Mouse (Mus musculus) gastrocnemius, postnatal 4 days (tissue): ENCODE data around the gene Inafm2. TPM values are rescaled to one million over a fixed set of nuclear protein-coding genes. Genes with fewer than 3 reads are reported as not detected.

Experiments used
- DNase-seq, 2 experiments: peaks; one replicate each; pipeline ENCODE4 v3.0.0; 2021 to 2022; ENCODE audit warnings: low spot score in 2 of 2, mixed read lengths in 2 of 2
- total RNA-seq, 2 experiments: library from RNA; stranded (reverse); gene quantifications; 2 replicates each; pipeline ENCODE4 v1.2.3; 2021

Gene Inafm2
- total RNA-seq, 2 experiments from 2014 or later = 9.5 to 11.5 TPM

DNA sequence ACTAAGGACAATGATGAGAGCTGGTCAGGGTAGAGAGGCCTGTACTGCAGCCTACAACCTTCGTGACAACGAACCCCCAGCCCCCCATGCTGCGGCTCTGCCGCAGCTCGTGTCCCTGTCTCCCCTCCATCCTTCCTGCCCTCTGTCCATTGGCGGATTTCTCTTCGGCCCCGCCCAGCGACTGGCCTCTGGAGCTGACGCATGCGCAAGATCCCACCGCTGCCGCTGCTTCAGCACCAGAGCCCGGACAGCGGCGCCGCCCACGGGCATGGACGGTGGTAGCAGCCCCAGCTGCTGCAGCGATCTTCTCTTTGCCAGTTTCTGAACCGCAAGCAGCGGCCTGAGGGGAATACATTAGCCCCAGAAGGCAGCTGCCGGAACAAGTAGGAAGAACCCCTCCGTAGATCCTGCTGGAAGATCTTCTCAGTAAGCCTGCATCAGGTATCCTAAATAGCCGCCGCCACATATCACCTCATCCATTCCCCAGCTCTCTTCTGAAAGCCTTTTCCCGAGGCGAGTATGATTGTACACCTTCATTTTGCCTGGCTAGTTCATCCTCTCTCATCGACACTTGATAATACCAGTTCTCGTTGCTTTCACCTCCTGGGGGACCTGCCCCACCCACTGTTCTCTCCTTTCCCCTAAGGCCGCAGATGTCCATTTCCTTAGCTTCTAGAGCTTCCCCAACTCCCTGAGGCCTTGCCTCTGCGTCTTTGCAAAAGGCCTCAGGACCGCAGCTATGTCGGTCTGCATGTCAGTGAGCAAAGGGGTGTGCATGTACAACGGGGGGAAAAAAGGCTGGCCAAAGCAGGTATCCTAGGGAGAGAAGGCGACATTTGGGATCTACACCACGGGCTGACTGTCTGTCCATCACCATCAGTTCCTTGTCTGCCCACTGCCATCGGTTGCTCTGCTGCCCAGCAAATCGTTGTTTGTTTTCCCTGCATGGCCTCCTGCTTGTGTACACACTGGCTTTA is 34.2 kb downstream of the Inafm2 start, which contains the start of gene Disp2:
Disp2 (plus strand) TSS at position 216 of the 977 bp plus-strand sequence.
- peak; percentile 86 to 92 for DNase-seq

DNA sequence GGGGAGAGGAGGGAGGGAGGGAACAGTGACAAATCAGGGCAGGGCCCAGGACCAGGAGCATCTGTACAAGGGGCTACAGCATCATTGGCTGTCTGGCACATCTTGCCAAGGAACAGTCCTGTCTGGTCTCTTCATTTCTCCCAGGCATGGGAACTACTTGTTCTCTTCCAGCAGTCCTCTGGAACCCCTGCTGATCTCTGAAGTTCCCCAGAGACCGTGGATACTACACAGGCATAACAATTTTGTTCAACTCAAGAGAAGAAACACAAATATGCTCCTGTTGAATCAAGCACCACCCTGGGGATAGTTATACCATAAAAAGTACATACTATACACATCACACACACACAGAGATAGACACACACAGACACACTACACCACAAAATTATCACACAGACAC is 35.6 kb downstream of the Inafm2 start:
- DNase-seq = no peak

DNA sequence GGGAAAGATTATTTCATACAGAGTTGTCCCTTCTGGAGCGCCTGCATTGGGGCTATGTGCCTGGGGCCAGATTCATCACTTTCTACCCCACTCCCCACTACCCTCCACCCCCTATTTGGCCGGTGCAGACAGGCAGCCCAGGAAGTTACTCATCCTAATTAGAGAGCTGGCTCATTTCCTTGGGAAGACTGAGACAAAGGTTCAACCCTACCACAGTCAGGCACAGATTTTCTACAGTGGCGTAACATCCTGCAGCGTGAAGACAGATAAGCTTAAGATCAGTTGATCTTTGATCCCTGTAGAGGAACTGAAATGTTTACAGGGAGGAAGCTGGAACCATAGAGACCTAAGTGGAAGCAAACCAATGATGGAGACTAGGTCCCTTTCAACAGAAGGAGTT is 36.7 kb downstream of the Inafm2 start:
- no peak for DNase-seq

DNA sequence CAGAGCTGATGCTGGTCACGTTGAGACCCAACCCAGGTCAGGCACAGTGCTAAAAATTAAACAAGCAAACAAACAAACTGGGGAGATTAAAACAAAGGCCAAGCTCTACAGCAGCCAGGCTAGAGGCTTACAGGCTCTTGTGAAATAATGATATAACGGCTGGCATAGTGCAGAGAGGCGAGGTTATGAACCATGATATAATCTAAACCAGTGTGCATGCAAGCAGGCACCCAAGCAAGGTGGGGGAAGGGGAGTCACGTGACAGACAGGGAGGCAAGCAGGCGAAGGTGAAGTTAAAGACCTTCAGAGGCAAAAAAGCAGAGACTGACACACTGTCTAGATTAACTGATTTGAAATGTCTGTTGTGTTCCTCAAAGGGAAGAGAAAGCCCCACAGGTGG is 37.5 kb downstream of the Inafm2 start:
- no peak for DNase-seq

DNA sequence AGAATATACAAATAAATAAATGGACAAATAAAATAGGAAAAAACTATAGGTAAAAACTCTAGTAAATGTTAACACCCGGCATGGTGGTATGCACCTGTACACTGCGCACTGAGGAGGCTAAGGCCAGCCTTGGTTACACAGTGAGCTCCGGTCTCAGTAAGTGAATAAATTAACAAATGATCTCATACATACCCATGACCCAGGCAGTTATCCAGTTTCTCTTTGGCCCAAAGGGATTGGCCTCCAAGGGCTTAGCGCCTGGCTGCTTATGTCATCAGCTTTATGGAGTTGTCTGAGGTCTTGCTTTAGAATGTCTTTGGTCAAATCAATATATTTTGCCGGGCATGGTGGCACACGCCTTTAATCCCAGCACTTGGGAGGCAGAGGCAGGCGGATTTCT is 38.1 kb downstream of the Inafm2 start:
- no peak for DNase-seq

DNA sequence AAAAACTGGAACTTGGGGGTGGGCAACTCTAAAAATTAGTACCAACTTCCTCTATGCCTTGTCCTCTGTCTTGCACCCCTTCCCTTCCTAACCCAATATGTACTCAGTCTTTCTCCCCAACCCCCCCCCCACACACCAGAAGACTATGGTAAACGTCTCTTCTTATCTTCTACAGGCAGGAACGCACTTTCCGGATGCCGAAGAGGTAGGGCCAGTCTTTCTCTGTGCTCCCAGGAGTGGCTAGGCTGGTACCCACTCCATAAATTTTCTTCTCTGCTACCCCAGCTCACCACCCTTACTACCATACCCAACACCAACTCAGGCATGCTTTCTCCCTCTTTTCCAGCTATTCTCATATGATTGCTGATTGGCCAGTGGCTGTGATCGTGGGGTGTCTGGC is 41.0 kb downstream of the Inafm2 start:
- no peak for DNase-seq

DNA sequence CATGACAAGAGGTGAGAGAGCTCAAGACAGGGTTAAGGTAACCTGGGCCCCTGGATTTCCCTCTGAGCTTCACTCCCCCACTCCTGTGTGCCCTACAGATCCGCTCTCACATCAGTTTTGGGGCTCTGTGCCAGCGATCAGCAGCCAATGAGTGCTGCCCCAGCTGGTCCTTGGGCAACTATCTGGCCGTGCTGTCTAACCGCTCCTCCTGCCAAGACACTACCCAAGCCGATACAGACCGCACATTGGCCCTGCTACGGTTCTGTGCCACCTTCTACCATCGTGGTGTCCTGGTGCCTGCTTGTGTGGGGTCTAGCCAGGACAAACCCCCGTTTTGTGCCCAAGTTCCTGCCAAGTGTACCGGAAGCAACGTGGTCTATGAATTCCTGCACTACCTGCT is 43.9 kb downstream of the Inafm2 start:
- no peak for DNase-seq

DNA sequence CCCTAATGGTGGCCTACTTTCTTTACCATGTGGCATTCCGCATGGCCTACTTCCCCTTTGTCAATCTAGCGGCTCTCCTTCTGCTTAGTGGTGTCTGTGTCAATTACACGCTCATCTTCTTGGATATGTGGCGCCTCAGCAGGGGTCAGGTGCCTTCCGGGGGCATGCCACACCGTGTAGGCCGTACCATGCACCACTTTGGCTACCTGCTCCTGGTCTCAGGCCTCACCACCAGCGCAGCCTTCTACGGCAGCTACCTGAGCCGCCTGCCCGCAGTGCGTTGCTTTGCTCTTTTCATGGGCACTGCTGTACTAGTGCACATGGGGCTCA is 44.6 kb downstream of the Inafm2 start:
- no peak for DNase-seq

DNA sequence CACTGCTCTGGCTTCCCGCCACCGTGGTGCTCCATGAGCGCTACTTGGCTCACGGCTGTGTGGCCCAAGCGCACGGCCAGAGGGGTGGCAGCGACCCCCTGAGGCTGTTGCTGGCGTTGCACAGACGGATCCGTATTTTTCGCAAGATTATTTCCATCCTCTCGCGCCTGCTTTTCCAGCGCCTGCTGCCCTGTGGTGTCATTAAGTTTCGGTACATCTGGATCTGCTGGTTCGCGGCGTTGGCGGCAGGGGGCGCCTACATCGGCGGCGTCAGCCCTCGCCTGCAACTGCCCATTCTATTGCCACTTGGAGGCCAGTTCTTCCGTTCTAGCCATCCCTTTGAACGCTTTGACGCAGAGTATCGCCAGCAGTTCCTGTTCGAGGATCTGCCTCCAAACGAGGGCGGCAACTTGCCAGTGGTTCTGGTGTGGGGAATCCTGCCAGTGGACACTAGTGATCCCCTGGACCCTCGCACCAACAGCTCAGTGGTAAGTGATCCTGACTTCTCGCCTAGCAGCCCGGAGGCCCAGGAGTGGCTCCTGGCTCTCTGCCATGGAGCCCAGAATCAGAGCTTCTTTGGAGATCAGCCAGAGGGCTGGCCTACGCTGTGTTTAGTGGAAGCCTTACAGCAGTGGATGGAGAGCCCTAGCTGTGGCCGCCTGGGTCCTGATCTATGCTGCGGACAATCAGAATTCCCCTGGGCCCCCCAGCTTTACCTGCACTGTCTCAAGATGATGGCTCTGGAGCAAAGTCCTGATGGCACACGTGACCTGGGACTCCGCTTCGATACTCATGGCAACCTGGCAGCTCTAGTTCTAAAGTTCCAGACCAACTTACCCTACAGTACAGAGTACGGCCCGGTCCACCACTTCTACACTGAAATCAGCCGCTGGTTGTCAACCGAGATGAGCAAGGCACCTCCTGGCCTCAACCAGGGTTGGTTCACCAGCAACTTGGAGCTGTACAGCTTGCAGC is 45.3 kb downstream of the Inafm2 start:
- DNase-seq = peak; percentile 42 to 68

DNA sequence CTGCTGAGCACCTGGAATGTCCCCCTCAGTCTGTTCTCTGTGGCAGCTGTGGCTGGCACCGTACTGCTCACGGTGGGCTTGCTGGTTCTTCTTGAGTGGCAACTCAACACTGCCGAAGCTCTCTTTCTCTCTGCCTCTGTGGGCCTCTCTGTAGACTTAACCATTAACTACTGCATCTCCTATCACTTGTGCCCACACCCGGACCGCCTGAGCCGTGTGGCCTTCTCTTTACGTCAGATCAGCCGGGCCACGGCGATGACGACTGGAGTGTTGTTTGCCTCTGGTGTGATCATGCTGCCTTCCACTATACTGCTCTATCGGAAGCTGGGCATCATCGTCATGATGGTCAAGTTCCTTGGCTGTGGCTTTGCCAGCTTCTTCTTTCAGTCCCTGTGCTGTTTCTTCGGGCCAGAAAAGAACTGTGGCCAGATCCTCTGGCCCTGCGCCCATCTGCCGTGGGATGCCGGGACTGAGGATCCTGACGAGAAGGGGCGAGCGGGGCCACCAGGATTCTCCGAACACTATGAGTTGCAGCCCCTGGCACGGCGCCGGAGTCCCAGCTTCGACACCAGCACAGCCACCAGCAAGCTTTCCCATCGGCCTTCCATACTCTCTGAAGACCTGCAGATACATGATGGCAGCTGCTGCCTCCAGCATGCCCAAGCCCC is 46.2 kb downstream of the Inafm2 start:
- DNase-seq = no peak

DNA sequence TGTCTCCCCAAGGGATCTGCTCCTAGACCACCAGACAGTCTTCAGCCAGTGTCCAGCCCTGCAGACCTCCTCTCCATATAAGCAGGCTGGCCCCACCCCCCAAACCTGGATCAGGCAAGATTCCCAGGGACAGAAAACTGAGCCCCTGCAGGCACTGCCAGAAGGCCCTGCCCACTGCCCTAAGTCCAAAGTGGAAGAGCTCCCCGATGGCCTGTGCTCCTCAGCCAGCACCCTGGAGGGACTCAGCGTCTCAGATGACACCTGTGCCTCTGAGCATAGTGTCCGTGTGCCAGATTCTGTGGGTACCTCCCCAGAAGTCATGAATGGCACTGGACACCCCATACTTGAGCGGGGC is 46.7 kb downstream of the Inafm2 start:
- no peak for DNase-seq

DNA sequence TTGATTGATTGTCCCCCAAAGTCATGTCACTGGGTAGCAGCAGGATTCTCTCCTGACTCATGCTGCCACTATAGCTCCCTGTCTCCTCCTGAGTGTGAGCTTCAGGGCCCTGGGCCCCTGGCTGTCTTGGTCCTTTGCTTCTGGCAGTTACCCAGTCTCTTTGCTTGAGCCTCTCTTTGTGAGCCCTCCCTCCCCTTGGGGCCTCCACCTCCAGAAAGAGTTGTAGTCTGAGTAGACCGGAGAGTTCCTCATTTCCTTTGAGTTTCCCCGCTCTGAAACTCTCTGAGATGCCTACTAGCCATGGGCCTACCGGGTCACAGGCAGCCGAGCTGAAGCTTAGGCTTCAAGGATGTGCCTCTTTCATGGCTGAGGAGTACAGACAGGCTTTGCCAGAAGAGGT is 48.1 kb downstream of the Inafm2 start:
- DNase-seq = no peak

Other genes with a start within 250 kb of the Inafm2 start
- 10 to 100 TPM; 20.5 to 22.9 TPM for gene Bmf, start 196.1 kb upstream of the Inafm2 start, total RNA-seq
- gene Bub1b, start 147.5 kb upstream of the Inafm2 start, total RNA-seq = 10 to 100 TPM; 21.1 to 23.3 TPM
- under 1 TPM; 0.29 to 0.52 TPM for gene Pak6, start 82.5 kb upstream of the Inafm2 start, total RNA-seq
- gene Ankrd63, start 41.8 kb upstream of the Inafm2 start, total RNA-seq = under 1 TPM in 1 of 2 experiments, not detected in 1; 0.08 TPM
- 1 to 10 TPM; 1.1 to 1.3 TPM for gene Plcb2, start 17.3 kb upstream of the Inafm2 start, total RNA-seq
- gene Ccdc9b, start 16.9 kb downstream of the Inafm2 start, total RNA-seq = 10 to 100 TPM; 11.0 to 12.8 TPM
- not detected for gene Phgr1, start 27.0 kb downstream of the Inafm2 start, total RNA-seq
- under 1 TPM; 0.13 to 0.15 TPM for gene Disp2, start 34.0 kb downstream of the Inafm2 start, total RNA-seq
- 10 to 100 TPM; 18.5 to 23.0 TPM for gene Knstrn, start 68.2 kb downstream of the Inafm2 start, total RNA-seq
- gene Ivd, start 116.2 kb downstream of the Inafm2 start, total RNA-seq = 10 to 100 TPM; 71.4 to 74.5 TPM
- 10 to 100 TPM; 15.2 to 15.4 TPM for gene Bahd1, start 154.6 kb downstream of the Inafm2 start, total RNA-seq
- 10 to 100 TPM; 19.5 to 19.7 TPM for gene Chst14, start 180.7 kb downstream of the Inafm2 start, total RNA-seq